Mouse (Mus musculus): ENCODE measurements at regions not wholly inside any gene's neighbourhood (a gene's known extent, or its start where the extent isn't known, plus 50 kb on each side); places are given as distances from the start of the nearest gene placed in this dataset.

- peak; percentile 52 for DNase-seq (ENCODE audit: low read depth)
- TF ChIP-seq CTCF (IDR thresholded peaks at IDR 0.05; ENCODE audit: borderline replicate concordance, extremely low read depth, insufficient read depth, insufficient read length) (no peak), POLR2A (IDR thresholded peaks at IDR 0.05; ENCODE audit: borderline replicate concordance, extremely low read depth, insufficient read depth, insufficient read length, poor library complexity, severe bottlenecking) (no peak)
Observed at GRCm38 (mm10) chr9:46684113-46684850, 314.3 kb upstream of the Gm4791 start.

- no peak for DNase-seq (ENCODE audit: low read depth)
- TF ChIP-seq POLR2A (IDR thresholded peaks at IDR 0.05; ENCODE audit: borderline replicate concordance, extremely low read depth, insufficient read depth, insufficient read length, poor library complexity, severe bottlenecking) (no peak), CTCF (IDR thresholded peaks at IDR 0.05; ENCODE audit: borderline replicate concordance, extremely low read depth, insufficient read depth, insufficient read length) (no peak)
Observed at GRCm38 (mm10) chr9:46672050-46672449, 326.5 kb upstream of the Gm4791 start.

- DNase-seq (ENCODE audit: low read depth) = no peak
- TF ChIP-seq POLR2A (IDR thresholded peaks at IDR 0.05; ENCODE audit: borderline replicate concordance, extremely low read depth, insufficient read depth, insufficient read length, poor library complexity, severe bottlenecking) (no peak), CTCF (IDR thresholded peaks at IDR 0.05; ENCODE audit: borderline replicate concordance, extremely low read depth, insufficient read depth, insufficient read length) (no peak)
Observed at GRCm38 (mm10) chr9:46654422-46654821, 334.6 kb upstream of the 4931429L15Rik start.

GRCm38 (mm10) chr9:46647238-46647922, 327.6 kb upstream of the 4931429L15Rik start:
- TF ChIP-seq CTCF (IDR thresholded peaks at IDR 0.05; ENCODE audit: borderline replicate concordance, extremely low read depth, insufficient read depth, insufficient read length) = no peak
- TF ChIP-seq POLR2A (IDR thresholded peaks at IDR 0.05; ENCODE audit: borderline replicate concordance, extremely low read depth, insufficient read depth, insufficient read length, poor library complexity, severe bottlenecking) = no peak
- DNase-seq (ENCODE audit: low read depth) = peak; percentile 82

GRCm38 (mm10) chr9:46645469-46645884, 325.7 kb upstream of the 4931429L15Rik start:
- no peak for TF ChIP-seq POLR2A (IDR thresholded peaks at IDR 0.05; ENCODE audit: borderline replicate concordance, extremely low read depth, insufficient read depth, insufficient read length, poor library complexity, severe bottlenecking)
- no peak for TF ChIP-seq CTCF (IDR thresholded peaks at IDR 0.05; ENCODE audit: borderline replicate concordance, extremely low read depth, insufficient read depth, insufficient read length)
- peak; percentile 75 for DNase-seq (ENCODE audit: low read depth)

- TF ChIP-seq POLR2A (IDR thresholded peaks at IDR 0.05; ENCODE audit: borderline replicate concordance, extremely low read depth, insufficient read depth, insufficient read length, poor library complexity, severe bottlenecking) (no peak), CTCF (IDR thresholded peaks at IDR 0.05; ENCODE audit: borderline replicate concordance, extremely low read depth, insufficient read depth, insufficient read length) (no peak)
- no peak for DNase-seq (ENCODE audit: low read depth)
Observed at GRCm38 (mm10) chr9:46643551-46643950, 323.8 kb upstream of the 4931429L15Rik start.

- TF ChIP-seq CTCF (IDR thresholded peaks at IDR 0.05; ENCODE audit: borderline replicate concordance, extremely low read depth, insufficient read depth, insufficient read length) = no peak
- TF ChIP-seq POLR2A (IDR thresholded peaks at IDR 0.05; ENCODE audit: borderline replicate concordance, extremely low read depth, insufficient read depth, insufficient read length, poor library complexity, severe bottlenecking) = no peak
- DNase-seq (ENCODE audit: low read depth) = peak; percentile 60
Observed at GRCm38 (mm10) chr9:46642696-46643095, 322.9 kb upstream of the 4931429L15Rik start.

- TF ChIP-seq POLR2A (IDR thresholded peaks at IDR 0.05; ENCODE audit: borderline replicate concordance, extremely low read depth, insufficient read depth, insufficient read length, poor library complexity, severe bottlenecking) = no peak
- no peak for TF ChIP-seq CTCF (IDR thresholded peaks at IDR 0.05; ENCODE audit: borderline replicate concordance, extremely low read depth, insufficient read depth, insufficient read length)
- DNase-seq (ENCODE audit: low read depth) = peak; percentile 68
Observed at GRCm38 (mm10) chr9:46636261-46637010, 316.6 kb upstream of the 4931429L15Rik start.

- TF ChIP-seq POLR2A (IDR thresholded peaks at IDR 0.05; ENCODE audit: borderline replicate concordance, extremely low read depth, insufficient read depth, insufficient read length, poor library complexity, severe bottlenecking) (no peak), CTCF (IDR thresholded peaks at IDR 0.05; ENCODE audit: borderline replicate concordance, extremely low read depth, insufficient read depth, insufficient read length) (peak; percentile 46; the same call in 1 of the 2 replicates)
- DNase-seq (ENCODE audit: low read depth) = no peak
Observed at GRCm38 (mm10) chr9:46633952-46634351, 314.2 kb upstream of the 4931429L15Rik start.

GRCm38 (mm10) chr9:46632576-46632975, 312.8 kb upstream of the 4931429L15Rik start:
- TF ChIP-seq CTCF (IDR thresholded peaks at IDR 0.05; ENCODE audit: borderline replicate concordance, extremely low read depth, insufficient read depth, insufficient read length) = no peak
- no peak for TF ChIP-seq POLR2A (IDR thresholded peaks at IDR 0.05; ENCODE audit: borderline replicate concordance, extremely low read depth, insufficient read depth, insufficient read length, poor library complexity, severe bottlenecking)
- DNase-seq (ENCODE audit: low read depth) = peak; percentile 88

- TF ChIP-seq POLR2A (IDR thresholded peaks at IDR 0.05; ENCODE audit: borderline replicate concordance, extremely low read depth, insufficient read depth, insufficient read length, poor library complexity, severe bottlenecking) = no peak
- TF ChIP-seq CTCF (IDR thresholded peaks at IDR 0.05; ENCODE audit: borderline replicate concordance, extremely low read depth, insufficient read depth, insufficient read length) = no peak
- DNase-seq (ENCODE audit: low read depth) = peak; percentile 53
Observed at GRCm38 (mm10) chr9:46622255-46622654, 302.5 kb upstream of the 4931429L15Rik start.

All from brain, embryonic 14.5 days (tissue).